Mouse (Mus musculus) cerebellum, adult 2 months (tissue): Measurements from ENCODE around the gene Sema4b. TPM values are rescaled to one million over a fixed set of nuclear protein-coding genes. Genes with fewer than 3 reads are reported as not detected.

Source experiments
- DNase-seq, 2 experiments: peaks; one replicate each; pipeline ENCODE4 v3.0.0; 2021
- H3K27ac ChIP-seq: fragments of 200-500 bp; 2 replicates; pipeline ENCODE4 v1.5.1; 2012; ENCODE audit warnings: low read length, control low read depth, inconsistent platforms; ENCODE audit not compliant: insufficient read depth
- H3K27me3 ChIP-seq: fragments of 200-500 bp; 2 replicates; pipeline ENCODE4 v1.6.1; 2012; ENCODE audit warnings: inconsistent platforms, mild to moderate bottlenecking, low read length, moderate library complexity; ENCODE audit not compliant: control insufficient read depth, insufficient read depth
- H3K4me1 ChIP-seq: fragments of 200-500 bp; 2 replicates; pipeline ENCODE4 v1.6.1; 2011; ENCODE audit warnings: low read length; ENCODE audit not compliant: control insufficient read depth, insufficient read depth
- H3K4me3 ChIP-seq: fragments of 200-500 bp; replicated peaks from 2 replicates; pipeline ENCODE3; 2011; ENCODE audit warnings: mild to moderate bottlenecking, low read depth, low read length, control low read depth; ENCODE audit not compliant: insufficient read depth
- CTCF ChIP-seq: fragments of 200-500 bp; IDR thresholded peaks from 2 replicates; pipeline ENCODE4 v1.5.1; 2011; ENCODE audit warnings: low read depth, mild to moderate bottlenecking, control low read depth, low read length, moderate library complexity, borderline replicate concordance; ENCODE audit not compliant: insufficient read depth
- POLR2A ChIP-seq: fragments of 200-500 bp; IDR thresholded peaks from 2 replicates; pipeline ENCODE4 v1.6.1; 2011; ENCODE audit warnings: low read length, control low read depth, borderline replicate concordance; ENCODE audit not compliant: insufficient read depth
- WGBS: fragments of 180-500 bp; shearing (Covaris S2); methylation state at CpG from one replicate; pipeline ENCODE4 v1.1.7; 2018; 5-methylcytosine and 5-hydroxymethylcytosine counted together
- polyA plus RNA-seq: library from polyadenylated mRNA; depleted of rRNA; stranded (reverse); fragments of >200 nt; gene quantifications from 2 replicates; pipeline ENCODE4 v1.2.3, GENCODE M21; 2012; rRNA removed

The Sema4b gene
- 10.7 and 11.5 TPM in 2 replicates for polyA plus RNA-seq

DNA sequence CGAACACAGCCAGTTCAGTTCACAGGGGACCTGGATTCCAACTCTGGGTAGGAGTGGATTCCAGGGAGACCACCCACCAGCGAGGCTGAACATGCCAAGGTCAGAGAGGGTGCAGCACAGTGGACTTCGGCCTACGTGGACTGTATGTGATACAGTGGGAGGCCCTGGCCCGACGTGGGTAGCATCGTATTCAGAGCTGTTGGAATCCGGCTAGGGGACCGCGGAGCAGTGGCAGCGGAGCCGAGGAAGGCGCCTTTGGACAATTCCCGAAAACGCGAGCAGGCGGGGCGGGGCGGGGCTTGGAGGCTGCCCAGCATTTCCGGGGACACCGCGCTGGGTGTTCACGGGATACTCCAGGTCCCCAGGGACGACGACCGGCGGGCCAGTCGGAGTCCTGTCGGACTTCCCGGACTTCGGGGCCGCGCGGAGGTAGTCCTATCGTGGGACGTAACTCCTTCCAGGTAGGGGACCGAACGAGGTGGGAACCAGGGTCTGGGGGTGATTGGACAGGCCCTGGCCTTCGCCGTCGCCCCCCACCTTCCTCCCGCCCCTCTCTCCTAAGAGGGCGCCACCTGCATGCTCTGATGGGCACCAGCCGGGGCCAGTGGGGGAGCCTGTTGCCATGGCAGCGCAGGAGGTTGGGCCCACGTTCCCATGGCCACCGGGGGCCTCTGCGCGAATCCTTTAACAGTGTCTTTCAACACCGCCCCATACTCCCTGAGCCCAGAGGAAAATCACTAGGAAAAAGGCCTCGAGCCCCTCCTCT lies at the start of gene Sema4b:
Gene Sema4b, plus strand, starts transcription at position 311 of the 766 bp plus-strand sequence.
- Histone ChIP-seq H3K4me1 (peaks cover 3% of the 10 kb centered on the region; the same call in 1 of the 2 replicates), H3K27me3 (no peaks in the 10 kb centered on the region), H3K27ac (peak within 1 kb of the TSS; percentile 26; the same call in 1 of the 2 replicates), H3K4me3 (peak within 1 kb of the TSS; percentile 60)
- TF ChIP-seq CTCF: no peak
- TF ChIP-seq POLR2A: no peak; the same call in 1 of the 2 replicates
- DNase-seq: peak; percentile 84
- 1% methylated on average over 51 of the region's 51 CpGs for WGBS

DNA sequence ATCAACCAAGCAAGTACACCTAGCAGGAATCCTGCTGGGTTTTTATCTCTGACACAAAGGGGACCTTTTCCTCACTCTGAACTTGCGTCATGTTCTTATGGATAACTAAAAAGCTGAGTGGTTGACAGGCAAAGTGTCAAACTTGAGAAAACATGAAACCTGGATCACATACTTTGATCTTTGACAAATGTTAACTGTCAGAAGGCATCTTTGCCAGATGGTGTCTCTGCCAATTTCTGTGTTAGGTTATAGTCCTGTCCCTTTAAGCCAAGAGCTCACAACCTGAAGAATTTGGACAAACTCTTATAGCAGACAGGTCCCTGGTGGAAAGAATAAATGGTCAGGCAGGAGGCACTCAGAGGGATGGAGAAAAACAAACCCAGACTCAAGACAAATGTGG lies 48.3 kb upstream of the Sema4b start:
- no peak for TF ChIP-seq POLR2A
- TF ChIP-seq CTCF: no peak
- peaks cover 6% of the 10 kb centered on the region for H3K4me1 ChIP-seq
- no peak overlapping the region for H3K27ac ChIP-seq
- no peak for DNase-seq
- no peak overlapping the region for H3K4me3 ChIP-seq
- no peaks in the 10 kb centered on the region for H3K27me3 ChIP-seq
- WGBS: 74% methylated on average over 1 of the region's 1 CpGs

DNA sequence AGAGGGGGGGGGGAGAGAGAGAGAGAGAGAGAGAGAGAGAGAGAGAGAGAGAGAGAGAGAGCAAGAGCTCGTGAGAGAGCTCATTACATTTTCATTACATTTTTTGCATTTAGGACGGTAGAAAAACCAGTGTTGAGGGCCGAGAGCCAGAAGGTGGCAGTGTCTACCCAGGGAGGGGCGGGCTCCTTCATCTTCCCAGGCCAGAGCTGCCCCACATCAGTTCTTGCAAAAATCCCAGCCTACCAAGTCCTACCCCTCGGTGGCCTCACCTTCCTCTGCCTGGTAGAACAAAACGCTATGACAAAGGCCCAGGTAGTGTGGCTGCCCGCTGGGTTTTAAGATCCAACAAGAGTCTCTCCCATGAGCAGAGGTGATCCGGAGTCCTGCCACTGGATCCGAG lies 45.8 kb upstream of the Sema4b start:
- no peaks in the 10 kb centered on the region for H3K27me3 ChIP-seq
- TF ChIP-seq POLR2A (no peak), CTCF (peak; percentile 84)
- H3K4me1 ChIP-seq: no peaks in the 10 kb centered on the region
- WGBS: 20% methylated on average over 9 of the region's 9 CpGs
- peak; percentile 67 to 69 for DNase-seq
- no peak overlapping the region for H3K27ac ChIP-seq
- no peak overlapping the region for H3K4me3 ChIP-seq

DNA sequence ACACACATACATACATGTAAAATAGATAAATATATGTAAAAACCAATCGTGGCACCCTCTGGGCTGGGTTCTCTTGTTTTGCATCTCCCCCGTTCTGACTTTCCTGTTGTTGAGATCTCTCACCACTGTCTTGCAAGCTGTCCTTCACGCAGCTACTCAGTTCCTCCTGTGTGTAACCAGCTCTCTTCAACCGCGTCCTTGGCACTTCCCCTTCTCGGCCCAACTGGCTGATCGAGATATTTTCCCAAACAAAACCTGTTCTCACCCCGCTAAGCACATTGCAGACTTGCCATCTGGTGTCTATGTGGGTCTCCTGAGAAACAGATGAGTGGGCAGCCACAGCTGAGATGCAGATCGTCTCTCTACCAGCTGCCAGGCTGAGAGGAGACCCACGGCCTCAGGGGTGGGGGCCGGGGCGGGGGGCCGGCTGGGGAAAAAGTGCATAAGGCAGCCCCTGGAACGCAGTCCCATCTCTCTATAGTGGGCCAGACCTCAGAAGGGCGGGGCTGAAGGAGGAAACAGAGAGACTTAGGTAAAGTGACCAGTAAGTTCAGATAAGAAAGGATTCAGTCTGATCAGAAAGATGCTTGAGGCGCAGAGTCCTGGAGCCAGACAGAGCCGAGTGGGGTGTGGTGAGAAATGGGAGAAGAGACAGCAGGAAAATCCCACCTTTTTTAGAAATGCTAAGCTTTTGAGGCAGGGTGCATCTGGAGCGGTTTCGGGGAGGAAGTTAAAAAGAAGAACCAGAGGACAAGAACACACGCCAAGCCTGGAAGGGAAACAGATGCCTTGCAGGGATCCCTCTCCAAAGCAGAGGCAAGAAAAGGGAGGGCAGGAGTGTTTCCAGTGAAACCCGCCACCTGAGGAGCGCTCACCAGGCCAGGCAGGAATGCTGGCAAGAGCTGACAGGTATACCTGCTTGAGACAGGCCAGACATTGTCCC lies 43.0 kb upstream of the Sema4b start:
- 19% methylated on average over 22 of the region's 22 CpGs for WGBS
- TF ChIP-seq CTCF: no peak
- no peak for TF ChIP-seq POLR2A

DNA sequence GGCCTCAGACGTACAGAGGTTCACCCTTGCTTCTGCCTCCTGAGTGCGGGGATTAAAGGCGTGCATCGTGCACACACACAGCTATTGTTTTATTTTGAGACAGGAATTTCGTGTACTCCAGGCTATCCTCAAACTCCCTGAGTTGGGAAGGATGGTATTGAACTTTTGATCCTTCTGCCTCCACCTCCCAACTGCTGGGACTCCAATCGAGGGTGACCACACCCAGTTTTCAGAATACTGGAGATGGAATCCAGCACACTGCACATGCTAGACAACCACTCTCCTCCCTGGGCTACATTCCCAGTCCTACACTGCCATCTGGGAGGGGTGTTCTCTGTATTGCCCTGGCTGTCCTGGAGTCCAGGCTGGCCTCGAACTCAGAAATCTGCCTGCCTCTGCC lies 41.9 kb upstream of the Sema4b start:
- H3K27me3 ChIP-seq: no peaks in the 10 kb centered on the region
- DNase-seq: no peak
- no peak overlapping the region for H3K27ac ChIP-seq
- WGBS: 91% methylated on average over 7 of the region's 7 CpGs
- TF ChIP-seq POLR2A: no peak
- no peak for TF ChIP-seq CTCF
- H3K4me3 ChIP-seq: no peak overlapping the region
- H3K4me1 ChIP-seq: peaks cover 3% of the 10 kb centered on the region

More for the DNA sequence above, 43.0 kb upstream of the Sema4b start:
- no peaks in the 10 kb centered on the region for H3K27me3 ChIP-seq
- DNase-seq: peak; percentile 32 to 42
- H3K4me3 ChIP-seq: no peak overlapping the region
- H3K4me1 ChIP-seq: no peaks in the 10 kb centered on the region
- no peak overlapping the region for H3K27ac ChIP-seq

DNA sequence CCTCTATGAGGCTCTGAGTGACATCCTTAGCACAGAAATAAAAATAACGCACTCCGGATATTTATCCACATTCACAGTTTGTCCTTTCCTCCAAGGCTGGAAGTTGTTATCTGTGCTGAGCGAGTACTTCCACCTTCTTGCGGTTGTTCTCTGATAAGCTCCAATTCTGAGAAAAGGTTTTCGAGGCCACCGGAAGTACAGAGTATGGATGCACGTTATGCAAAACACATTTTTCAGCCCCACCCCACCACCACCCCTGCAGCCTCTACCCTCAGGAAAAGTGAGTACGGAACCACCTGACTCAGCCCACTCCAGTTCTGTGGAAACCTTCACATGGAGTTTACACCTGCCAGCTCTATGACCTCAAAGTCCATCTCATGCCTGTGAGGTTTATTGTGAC lies 40.6 kb upstream of the Sema4b start:
- no peaks in the 10 kb centered on the region for H3K27me3 ChIP-seq
- TF ChIP-seq POLR2A (no peak), CTCF (no peak)
- 94% methylated on average over 8 of the region's 8 CpGs for WGBS
- H3K4me1 ChIP-seq: peaks cover 3% of the 10 kb centered on the region
- H3K4me3 ChIP-seq: no peak overlapping the region
- DNase-seq: no peak
- H3K27ac ChIP-seq: no peak overlapping the region

DNA sequence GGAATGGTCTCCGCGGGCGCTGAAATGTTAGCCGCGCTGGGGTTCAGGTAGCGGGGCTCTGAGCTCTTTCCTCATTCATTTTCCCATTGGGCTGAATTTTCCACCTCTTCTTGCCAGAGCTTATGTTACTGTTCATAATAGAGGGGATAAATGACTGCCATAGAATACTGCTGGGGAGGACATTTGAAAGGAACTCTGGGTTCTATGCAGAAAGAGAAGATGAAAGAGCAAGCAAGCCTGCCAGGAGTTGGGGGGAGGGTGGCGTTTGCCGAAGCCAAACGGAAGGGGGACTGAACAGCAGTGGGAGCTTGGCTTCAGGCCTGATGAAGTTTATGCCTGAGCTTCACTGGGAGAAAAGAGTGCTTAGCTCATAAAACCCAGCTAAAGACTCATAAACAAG lies 37.3 kb upstream of the Sema4b start:
- Histone ChIP-seq H3K27ac (no peak overlapping the region), H3K4me1 (peaks cover 3% of the 10 kb centered on the region), H3K27me3 (no peaks in the 10 kb centered on the region), H3K4me3 (no peak overlapping the region)
- DNase-seq: peak in 1 of 2 experiments; percentile 29
- TF ChIP-seq POLR2A (no peak), CTCF (no peak)
- 10% methylated on average over 9 of the region's 9 CpGs for WGBS

DNA sequence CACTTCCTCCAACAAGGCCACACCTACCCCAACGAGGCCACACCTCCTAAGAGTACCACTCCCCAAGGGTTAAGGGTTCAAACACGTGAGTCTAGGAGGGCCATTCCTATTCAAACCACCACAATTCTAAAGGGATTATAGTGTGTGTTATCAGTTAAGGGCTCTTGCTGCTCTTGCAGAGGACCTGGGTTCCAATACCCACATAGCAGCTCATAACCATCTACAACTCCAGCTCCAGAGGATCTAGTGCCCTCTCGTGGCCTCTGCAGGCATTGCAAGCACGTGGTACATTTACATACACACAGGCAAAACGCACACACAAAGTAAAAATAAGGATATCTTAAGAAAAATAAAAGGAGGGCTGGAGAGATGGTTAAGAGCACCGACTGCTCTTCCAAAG lies 34.5 kb upstream of the Sema4b start:
- H3K27ac ChIP-seq: no peak overlapping the region
- 71% methylated on average over 6 of the region's 6 CpGs for WGBS
- TF ChIP-seq CTCF (peak; percentile 31; the same call in 1 of the 2 replicates), POLR2A (no peak)

More for the DNA sequence above, 34.5 kb upstream of the Sema4b start:
- H3K4me1 ChIP-seq: peaks cover 3% of the 10 kb centered on the region
- H3K27me3 ChIP-seq: no peaks in the 10 kb centered on the region
- H3K4me3 ChIP-seq: no peak overlapping the region
- no peak for DNase-seq
